Mouse (Mus musculus) left cerebral cortex, postnatal 36 days (tissue): ENCODE measurements around the gene Olfr1317. TPM values are rescaled to one million over a fixed set of nuclear protein-coding genes. Genes with fewer than 3 reads are reported as not detected.

Experiments
- DNase-seq, 2 experiments: peaks; one replicate each; pipeline ENCODE4 v3.0.0; 2021 to 2022; ENCODE audit warnings: low spot score in 2 of 2, mixed read lengths in 1 of 2
- intact Hi-C: fragments of 180-260 bp; cut with DNase I; formaldehyde crosslinking; loops from one replicate; pipeline ENCODE4 v1.15.1; 2025
- total RNA-seq, 2 experiments: library from RNA; stranded (reverse); gene quantifications; 2 replicates each; pipeline ENCODE4 v1.2.3; 2021

Gene Olfr1317
- not detected for total RNA-seq

DNA sequence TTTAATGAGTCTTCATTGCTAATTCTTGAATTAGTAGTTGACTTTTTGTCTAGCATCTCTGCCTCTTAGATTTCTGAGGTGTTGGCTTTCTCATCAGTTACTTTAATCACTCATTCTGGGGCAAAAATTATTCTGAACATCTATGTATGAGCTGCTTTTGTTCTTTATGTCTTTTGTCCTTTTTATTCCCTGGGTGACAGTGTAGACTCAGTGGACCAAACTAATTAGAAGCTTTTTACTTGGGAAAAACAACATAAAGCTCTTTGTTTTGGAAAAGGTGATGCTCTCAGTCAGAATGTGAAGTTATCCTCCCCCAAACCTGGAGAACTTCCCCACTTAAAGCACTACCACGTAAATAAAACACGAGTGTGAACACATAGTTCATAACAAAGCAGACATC lies at the start of gene Olfr1317:
Gene Olfr1317, plus strand, starts transcription at position 301 of the 400 bp plus-strand sequence.
- DNase-seq: no peak
- intact Hi-C loops: no loop called here

DNA sequence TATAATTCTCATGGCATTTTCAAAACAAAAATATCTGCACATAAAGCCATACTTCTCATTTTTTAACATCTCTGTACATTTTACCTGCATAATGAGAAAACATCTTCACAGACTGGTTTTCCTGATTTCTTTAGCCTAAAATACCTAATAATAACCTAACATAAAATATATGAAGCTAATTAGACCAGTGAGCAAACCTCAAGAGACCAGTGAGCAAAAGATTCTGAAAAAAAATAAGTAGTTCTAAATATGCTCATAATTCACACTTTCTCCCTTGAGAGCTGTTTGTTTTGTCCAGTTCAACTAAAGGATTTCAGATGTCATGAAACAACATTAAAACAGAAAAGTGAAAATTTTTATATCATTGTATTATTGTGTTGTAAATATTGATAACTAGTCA lies 43.4 kb upstream of the Olfr1317 start, which contains the start of gene Olfr1314:
Gene Olfr1314, minus strand, starts transcription at position 101 of the 400 bp plus-strand sequence.
- no peak for DNase-seq
- intact Hi-C loops: no loop called here

DNA sequence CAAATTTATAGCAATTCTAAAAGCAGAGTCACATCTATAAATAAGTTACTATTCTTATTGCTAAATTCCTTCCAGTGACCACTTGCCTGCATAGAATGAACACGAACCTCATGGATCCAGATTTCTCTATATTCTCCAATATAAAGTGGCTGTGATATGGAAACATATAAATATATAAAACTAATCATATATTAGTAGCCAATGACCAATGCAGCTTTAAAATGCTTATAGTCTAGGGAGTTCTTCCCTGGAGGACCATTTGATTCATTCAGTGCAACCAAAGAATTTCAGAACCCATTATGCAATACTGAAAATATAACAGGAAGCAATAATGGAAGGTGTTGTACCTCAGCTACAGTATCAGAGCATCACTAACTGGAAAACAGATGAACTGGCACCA lies 24.8 kb upstream of the Olfr1317 start, which contains the start of gene Olfr1315-ps1:
Gene Olfr1315-ps1, minus strand, starts transcription at position 101 of the 400 bp plus-strand sequence.
- intact Hi-C loops: no loop called here
- no peak for DNase-seq

DNA sequence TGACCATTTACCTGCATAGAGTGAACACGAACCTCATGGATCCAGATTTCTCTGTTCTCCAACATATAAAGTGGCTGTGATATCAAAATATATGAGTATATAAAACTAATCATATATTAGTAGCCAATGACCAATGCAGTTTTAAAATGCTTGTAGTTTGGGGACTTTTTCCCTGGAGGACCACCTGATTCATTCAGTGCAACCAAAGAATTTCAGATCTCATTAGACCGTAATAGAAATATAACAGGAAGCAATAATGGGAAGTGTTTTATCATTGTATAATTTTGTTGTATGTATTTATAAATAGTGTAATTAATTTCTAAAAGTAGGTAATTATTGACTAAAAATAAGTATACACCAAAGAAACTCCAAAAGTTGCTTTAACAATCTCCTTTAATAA lies 5.3 kb upstream of the Olfr1317 start, which contains the start of gene Olfr1316:
Gene Olfr1316, minus strand, starts transcription at position 101 of the 400 bp plus-strand sequence.
- intact Hi-C loops: no loop called here
- DNase-seq: no peak

DNA sequence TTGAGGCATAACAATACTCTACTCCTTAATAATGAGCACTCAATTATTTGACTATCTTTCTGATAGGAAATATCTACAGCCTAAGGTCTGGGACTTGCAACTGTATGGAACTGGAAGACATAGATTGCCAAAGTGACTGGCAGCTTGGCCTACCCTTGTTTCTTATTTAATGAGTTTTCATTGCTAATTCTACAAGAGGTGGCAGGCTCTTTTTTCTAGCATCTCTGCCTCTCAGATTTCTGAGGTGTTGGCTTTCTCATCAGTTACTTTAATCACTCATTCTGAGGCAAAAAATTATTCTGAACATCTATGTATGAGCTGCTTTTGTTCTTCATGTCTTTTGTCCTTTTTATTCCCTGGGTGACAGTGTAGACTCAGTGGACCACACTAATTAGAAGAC lies 13.8 kb downstream of the Olfr1317 start, which contains the start of gene Olfr1318:
Gene Olfr1318, plus strand, starts transcription at position 301 of the 400 bp plus-strand sequence.
- intact Hi-C loops: no loop called here
- no peak for DNase-seq

Other genes with a start within 250 kb of the Olfr1317 start
- not detected for gene Olfr1306, start 224.1 kb upstream of the Olfr1317 start, total RNA-seq
- gene Olfr1307, start 190.9 kb upstream of the Olfr1317 start, total RNA-seq: under 1 TPM in 1 of 2 experiments, not detected in 1; 0.09 TPM
- gene Olfr1308, start 175.4 kb upstream of the Olfr1317 start, total RNA-seq: not detected
- not detected for gene Olfr1309, start 150.0 kb upstream of the Olfr1317 start, total RNA-seq
- not detected for gene Olfr1310, start 127.6 kb upstream of the Olfr1317 start, total RNA-seq
- not detected for gene Olfr1311, start 115.9 kb upstream of the Olfr1317 start, total RNA-seq
- not detected for gene Olfr1312, start 90.1 kb upstream of the Olfr1317 start, total RNA-seq
- gene Olfr1313, start 62.5 kb upstream of the Olfr1317 start, total RNA-seq: not detected
- gene Olfr1314, start 43.5 kb upstream of the Olfr1317 start, total RNA-seq: not detected
- not detected for gene Olfr1315-ps1, start 24.9 kb upstream of the Olfr1317 start, total RNA-seq
- not detected for gene Olfr1316, start 5.4 kb upstream of the Olfr1317 start, total RNA-seq
- gene Olfr1318, start 13.9 kb downstream of the Olfr1317 start, total RNA-seq: not detected
- 100 to 1,000 TPM; 162 to 163 TPM for gene Lpcat4, start 99.1 kb downstream of the Olfr1317 start, total RNA-seq
- gene Nutm1, start 119.0 kb downstream of the Olfr1317 start, total RNA-seq: under 1 TPM in 1 of 2 experiments, not detected in 1; 0.20 TPM
- 10 to 100 TPM; 50.4 to 51.7 TPM for gene Nop10, start 121.6 kb downstream of the Olfr1317 start, total RNA-seq
- 100 to 1,000 TPM; 114 to 134 TPM for gene Slc12a6, start 125.5 kb downstream of the Olfr1317 start, total RNA-seq
- 1 to 10 TPM in 1 of 2 experiments, not detected in 1; 4.8 TPM for gene Gm21985, start 126.0 kb downstream of the Olfr1317 start, total RNA-seq
- 100 to 1,000 TPM; 147 to 166 TPM for gene Emc4, start 227.7 kb downstream of the Olfr1317 start, total RNA-seq
- 10 to 100 TPM; 12.7 to 16.3 TPM for gene Katnbl1, start 238.9 kb downstream of the Olfr1317 start, total RNA-seq